Mouse (Mus musculus) bone marrow macrophage, adult 2 months (primary cell): Measurements from ENCODE around the gene Ak1. TPM values are rescaled to one million over a fixed set of nuclear protein-coding genes. Genes with fewer than 3 reads are reported as not detected.

Experiments
- H3K27ac ChIP-seq: 2 replicates; pipeline ENCODE4 v1.5.1; 2012; ENCODE audit warnings: low read depth, low read length; ENCODE audit not compliant: insufficient read depth
- H3K4me1 ChIP-seq: 2 replicates; pipeline ENCODE4 v1.6.1; 2012; ENCODE audit warnings: low read length; ENCODE audit not compliant: control insufficient read depth, insufficient read depth
- H3K4me3 ChIP-seq: 2 replicates; pipeline ENCODE4 v1.5.1; 2012; ENCODE audit warnings: mild to moderate bottlenecking, low read length, moderate library complexity; ENCODE audit not compliant: insufficient read depth
- CTCF ChIP-seq: IDR thresholded peaks from 2 replicates; pipeline ENCODE4 v1.5.1; 2012; ENCODE audit warnings: low read depth, mild to moderate bottlenecking, low read length, moderate library complexity
- POLR2A ChIP-seq: IDR thresholded peaks from 2 replicates; pipeline ENCODE4 v1.6.1; 2012; ENCODE audit warnings: mild to moderate bottlenecking, low read depth, low read length, borderline replicate concordance
- polyA plus RNA-seq: library from polyadenylated mRNA; stranded (reverse); fragments of >200 nt; gene quantifications from 2 replicates; pipeline ENCODE4 v1.2.4, GENCODE M21; 2012; ENCODE audit not compliant: missing spikeins, insufficient read depth, insufficient read length

Gene Ak1
- polyA plus RNA-seq, 1 experiment = 4.1 TPM

GRCm38 (mm10) chr2:32610610-32611229, 10.8 kb upstream of the Ak1 start:
- Histone ChIP-seq H3K4me3 (no peak overlapping the region), H3K4me1 (peaks cover 14% of the 10 kb centered on the region), H3K27ac (no peak overlapping the region)
- TF ChIP-seq POLR2A = no peak
- TF ChIP-seq CTCF = no peak

- no peak overlapping the region for H3K4me3 ChIP-seq
- TF ChIP-seq CTCF (no peak), POLR2A (no peak)
- peaks cover 12% of the 10 kb centered on the region for H3K4me1 ChIP-seq
- no peak overlapping the region for H3K27ac ChIP-seq
Observed at GRCm38 (mm10) chr2:32612274-32612673, 9.3 kb upstream of the Ak1 start.

- no peak overlapping the region for H3K27ac ChIP-seq
- no peak for TF ChIP-seq POLR2A
- TF ChIP-seq CTCF = no peak
- H3K4me3 ChIP-seq = no peak overlapping the region
- no peaks in the 10 kb centered on the region for H3K4me1 ChIP-seq
Observed at GRCm38 (mm10) chr2:32617109-32617508, 4.4 kb upstream of the Ak1 start.

- TF ChIP-seq POLR2A = no peak
- peak; percentile 49 for TF ChIP-seq CTCF
- H3K4me1 ChIP-seq = no peaks in the 10 kb centered on the region
- H3K27ac ChIP-seq = no peak overlapping the region
- H3K4me3 ChIP-seq = no peak overlapping the region
Observed at GRCm38 (mm10) chr2:32617601-32618000, 4.0 kb upstream of the Ak1 start.

GRCm38 (mm10) chr2:32618051-32618450, 3.5 kb upstream of the Ak1 start:
- TF ChIP-seq POLR2A = no peak
- TF ChIP-seq CTCF = no peak
- Histone ChIP-seq H3K4me1 (no peaks in the 10 kb centered on the region), H3K27ac (no peak overlapping the region), H3K4me3 (no peak overlapping the region)

GRCm38 (mm10) chr2:32620682-32621516, 659 bp upstream of the Ak1 start:
- Histone ChIP-seq H3K27ac (no peak overlapping the region), H3K4me1 (peaks cover 8% of the 10 kb centered on the region), H3K4me3 (no peak overlapping the region)
- TF ChIP-seq POLR2A (no peak), CTCF (no peak)

GRCm38 (mm10) chr2:32624111-32624748, 2.7 kb downstream of the Ak1 start:
- Histone ChIP-seq H3K4me1 (peaks cover 16% of the 10 kb centered on the region), H3K27ac (no peak overlapping the region), H3K4me3 (no peak overlapping the region)
- TF ChIP-seq POLR2A (no peak), CTCF (no peak)

GRCm38 (mm10) chr2:32625212-32625872, 3.8 kb downstream of the Ak1 start:
- TF ChIP-seq CTCF = no peak

GRCm38 (mm10) chr2:32625873-32626694, 4.5 kb downstream of the Ak1 start:
- no peak for TF ChIP-seq POLR2A
- no peak for TF ChIP-seq CTCF
- peaks cover 19% of the 10 kb centered on the region for H3K4me1 ChIP-seq
- no peak overlapping the region for H3K27ac ChIP-seq
- no peak overlapping the region for H3K4me3 ChIP-seq

More at GRCm38 (mm10) chr2:32625212-32625872, 3.8 kb downstream of the Ak1 start:
- Histone ChIP-seq H3K27ac (no peak overlapping the region), H3K4me1 (peaks cover 19% of the 10 kb centered on the region), H3K4me3 (peak overlapping the region; percentile 31)
